Mouse (Mus musculus): ENCODE measurements around the gene Tead3. TPM values are rescaled to one million over a fixed set of nuclear protein-coding genes. Genes with fewer than 3 reads are reported as not detected.

Gene Tead3
- total and polyA plus RNA-seq, 3 experiments = 0.22 to 0.90 (median 0.41) TPM

DNA sequence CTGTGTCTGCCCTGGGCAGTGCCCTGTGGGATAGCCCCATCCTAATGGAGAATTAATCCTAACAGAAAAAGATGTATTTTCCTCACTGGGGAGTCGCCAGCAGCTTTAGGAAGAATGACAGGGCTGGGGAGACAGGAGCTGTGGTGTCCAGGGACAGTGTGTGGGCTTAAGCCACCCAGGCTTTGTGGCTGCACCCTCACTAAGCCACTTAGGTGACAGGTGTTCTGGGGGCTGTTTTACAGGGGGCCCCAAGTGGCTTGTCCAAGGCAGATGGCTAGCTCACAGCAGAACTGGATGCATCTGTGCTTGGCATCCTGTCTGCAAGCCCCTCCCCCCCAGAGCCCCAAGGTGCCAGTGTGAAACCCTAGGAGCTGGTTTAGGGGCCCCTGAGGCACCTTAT, 21.3 kb upstream of the Tead3 start:
- Histone ChIP-seq H3K4me3 (ENCODE audit: low read depth, low read length) (no peak overlapping the region), H3K9me3 (replicated peaks) (no peaks in the 10 kb centered on the region), H3K4me1 (ENCODE audit: insufficient read depth, low read depth, low read length) (peaks cover 30% of the 10 kb centered on the region), H3K27me3 (ENCODE audit: insufficient read depth, low read length) (peaks cover 37% of the 10 kb centered on the region), H3K36me3 (replicated peaks) (no peaks in the 10 kb centered on the region)
- TF ChIP-seq GATA1 (IDR thresholded peaks at IDR 0.05; ENCODE audit: borderline replicate concordance, low read length) (no peak), GATA2 (IDR thresholded peaks at IDR 0.05; ENCODE audit: borderline replicate concordance, low read depth, low read length) (no peak), POLR2AphosphoS5 (IDR thresholded peaks at IDR 0.05; ENCODE audit: insufficient replicate concordance, low read depth, low read length) (no peak), CTCF (IDR thresholded peaks at IDR 0.05; ENCODE audit: low read depth, low read length) (no peak), TAL1 (conservative IDR thresholded peaks at IDR 0.05; ENCODE audit: low read depth, low read length) (no peak)
- DNase-seq (ENCODE audit: low spot score) (no peak), ATAC-seq (ENCODE audit: extremely low read depth, insufficient number of reproducible peaks, low FRiP score, poor library complexity, severe bottlenecking) (no peak)

DNA sequence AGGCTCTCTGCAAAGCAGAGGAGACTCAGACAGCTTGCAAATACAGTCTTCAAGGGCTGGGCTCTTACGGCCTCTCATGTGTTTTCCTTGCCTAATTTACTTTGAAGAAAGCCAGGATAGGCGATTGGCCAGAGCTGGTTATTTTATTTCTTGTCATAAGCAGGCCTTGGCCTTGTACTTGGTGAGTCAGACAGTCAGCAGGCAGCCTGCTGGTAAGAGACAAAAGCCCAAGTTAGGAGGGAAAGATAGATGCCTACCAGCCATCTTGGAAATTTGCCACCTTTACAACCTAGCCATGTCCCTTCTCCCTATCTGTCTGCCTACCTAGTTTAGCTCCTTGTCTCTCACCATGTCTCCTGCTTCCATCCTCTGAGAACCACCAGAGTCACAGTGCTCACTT, 20.7 kb upstream of the Tead3 start:
- Histone ChIP-seq H3K4me3 (ENCODE audit: low read depth, low read length) (no peak overlapping the region), H3K9me3 (replicated peaks) (no peaks in the 10 kb centered on the region), H3K36me3 (replicated peaks) (no peaks in the 10 kb centered on the region), H3K27me3 (ENCODE audit: insufficient read depth, low read length) (peaks cover 34% of the 10 kb centered on the region), H3K4me1 (ENCODE audit: insufficient read depth, low read depth, low read length) (peaks cover 30% of the 10 kb centered on the region)
- no peak for DNase-seq (ENCODE audit: low spot score)
- no peak for ATAC-seq (ENCODE audit: extremely low read depth, insufficient number of reproducible peaks, low FRiP score, poor library complexity, severe bottlenecking)
- TF ChIP-seq GATA2 (IDR thresholded peaks at IDR 0.05; ENCODE audit: borderline replicate concordance, low read depth, low read length) (no peak), TAL1 (conservative IDR thresholded peaks at IDR 0.05; ENCODE audit: low read depth, low read length) (no peak), GATA1 (IDR thresholded peaks at IDR 0.05; ENCODE audit: borderline replicate concordance, low read length) (no peak), POLR2AphosphoS5 (IDR thresholded peaks at IDR 0.05; ENCODE audit: insufficient replicate concordance, low read depth, low read length) (no peak), CTCF (IDR thresholded peaks at IDR 0.05; ENCODE audit: low read depth, low read length) (no peak)

DNA sequence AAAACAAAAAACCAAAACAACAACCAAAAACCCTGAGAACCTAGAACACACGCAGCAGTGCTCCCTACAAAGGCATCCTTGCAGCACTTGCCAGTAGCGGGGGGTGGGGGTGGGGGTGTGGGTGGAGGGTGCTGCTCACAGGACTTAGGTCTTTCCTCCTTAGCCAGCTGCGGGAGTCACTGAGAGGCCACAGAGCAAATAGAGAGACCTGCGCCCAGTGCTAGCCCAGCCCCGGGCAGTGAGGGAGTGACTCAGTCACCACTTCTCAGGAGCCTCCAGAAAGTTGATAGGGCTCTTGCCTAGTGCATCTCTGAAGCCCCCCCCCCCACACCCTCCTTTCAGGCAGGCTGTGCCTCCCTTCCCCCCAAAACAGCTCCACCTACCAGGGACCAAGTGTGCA, 18.4 kb upstream of the Tead3 start:
- ATAC-seq (ENCODE audit: extremely low read depth, insufficient number of reproducible peaks, low FRiP score, poor library complexity, severe bottlenecking) (no peak), DNase-seq (ENCODE audit: low spot score) (no peak)
- TF ChIP-seq TAL1 (conservative IDR thresholded peaks at IDR 0.05; ENCODE audit: low read depth, low read length) (no peak), POLR2AphosphoS5 (IDR thresholded peaks at IDR 0.05; ENCODE audit: insufficient replicate concordance, low read depth, low read length) (no peak), CTCF (IDR thresholded peaks at IDR 0.05; ENCODE audit: low read depth, low read length) (no peak), GATA1 (IDR thresholded peaks at IDR 0.05; ENCODE audit: borderline replicate concordance, low read length) (no peak)
- Histone ChIP-seq H3K4me3 (ENCODE audit: low read depth, low read length) (no peak overlapping the region), H3K4me1 (ENCODE audit: insufficient read depth, low read depth, low read length) (peaks cover 21% of the 10 kb centered on the region), H3K36me3 (replicated peaks) (no peaks in the 10 kb centered on the region), H3K27me3 (ENCODE audit: insufficient read depth, low read length) (peaks cover 38% of the 10 kb centered on the region), H3K9me3 (replicated peaks) (no peaks in the 10 kb centered on the region)

DNA sequence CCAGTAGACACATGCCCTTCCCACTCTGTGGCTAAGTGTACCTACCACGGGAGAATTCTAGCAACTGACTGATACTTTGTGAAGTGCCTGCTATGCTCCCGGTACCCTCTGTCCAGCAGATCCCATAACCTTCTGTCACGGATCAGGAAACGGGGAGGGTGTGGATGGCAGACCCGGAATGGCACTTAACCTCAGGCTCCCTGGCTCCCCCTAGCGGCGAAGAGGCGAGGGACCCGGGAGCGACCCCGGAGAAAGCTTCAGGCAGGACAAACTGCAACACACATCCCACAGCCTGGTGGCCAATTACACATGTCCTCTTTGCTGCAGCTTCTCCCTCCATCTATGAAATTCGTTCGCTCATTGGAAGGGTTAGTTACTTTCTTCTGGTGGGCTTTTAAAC, 17.8 kb upstream of the Tead3 start:
- ATAC-seq (ENCODE audit: extremely low read depth, insufficient number of reproducible peaks, low FRiP score, poor library complexity, severe bottlenecking) = no peak
- Histone ChIP-seq H3K36me3 (replicated peaks) (no peaks in the 10 kb centered on the region), H3K27me3 (ENCODE audit: insufficient read depth, low read length) (peaks cover 41% of the 10 kb centered on the region), H3K9me3 (replicated peaks) (no peaks in the 10 kb centered on the region), H3K4me1 (ENCODE audit: insufficient read depth, low read depth, low read length) (peaks cover 18% of the 10 kb centered on the region), H3K4me3 (ENCODE audit: low read depth, low read length) (no peak overlapping the region; the same call in 1 of the 2 replicates)
- TF ChIP-seq CTCF (IDR thresholded peaks at IDR 0.05; ENCODE audit: low read depth, low read length) = peak; percentile 97
- no peak for TF ChIP-seq GATA1 (IDR thresholded peaks at IDR 0.05; ENCODE audit: borderline replicate concordance, low read length)
- no peak for TF ChIP-seq POLR2AphosphoS5 (IDR thresholded peaks at IDR 0.05; ENCODE audit: insufficient replicate concordance, low read depth, low read length)
- DNase-seq (ENCODE audit: low spot score) = peak; percentile 72

DNA sequence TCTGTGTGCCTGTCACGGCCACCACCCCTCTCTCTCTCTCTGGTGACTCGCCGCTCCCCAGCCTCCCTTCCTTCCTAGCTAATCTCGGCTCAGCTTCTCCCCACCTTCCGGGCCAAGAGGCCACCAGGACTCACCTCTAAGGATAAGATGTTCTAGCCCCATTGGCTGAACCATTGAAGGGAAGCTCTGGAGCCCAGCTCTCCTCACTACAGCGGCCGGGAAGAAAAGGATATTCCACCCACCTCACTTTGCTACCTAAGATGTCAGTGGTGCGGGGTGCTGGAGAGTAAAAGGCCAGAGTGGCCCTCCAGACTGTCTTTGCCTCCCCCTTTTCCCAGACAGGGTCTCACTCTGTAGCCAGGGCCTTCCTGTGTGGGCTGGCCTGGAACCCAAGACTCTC, 14.5 kb upstream of the Tead3 start, which contains the start of gene Tulp1:
Gene Tulp1 (minus strand): TSS at position 101 of the 400 bp plus-strand sequence.
- Histone ChIP-seq H3K27me3 (ENCODE audit: insufficient read depth, low read length) (peaks cover 63% of the 10 kb centered on the region), H3K36me3 (replicated peaks) (no peaks in the 10 kb centered on the region), H3K4me3 (ENCODE audit: low read depth, low read length) (no peak within 1 kb of the TSS), H3K9me3 (replicated peaks) (no peaks in the 10 kb centered on the region), H3K4me1 (ENCODE audit: insufficient read depth, low read depth, low read length) (peaks cover 24% of the 10 kb centered on the region)
- TF ChIP-seq CTCF (IDR thresholded peaks at IDR 0.05; ENCODE audit: low read depth, low read length) = no peak
- no peak for TF ChIP-seq GATA1 (IDR thresholded peaks at IDR 0.05; ENCODE audit: borderline replicate concordance, low read length)
- no peak for TF ChIP-seq POLR2AphosphoS5 (IDR thresholded peaks at IDR 0.05; ENCODE audit: insufficient replicate concordance, low read depth, low read length)
- no peak for TF ChIP-seq GATA2 (IDR thresholded peaks at IDR 0.05; ENCODE audit: borderline replicate concordance, low read depth, low read length)
- no peak for TF ChIP-seq TAL1 (conservative IDR thresholded peaks at IDR 0.05; ENCODE audit: low read depth, low read length)
- DNase-seq (ENCODE audit: low spot score) (no peak), ATAC-seq (ENCODE audit: extremely low read depth, insufficient number of reproducible peaks, low FRiP score, poor library complexity, severe bottlenecking) (no peak)

DNA sequence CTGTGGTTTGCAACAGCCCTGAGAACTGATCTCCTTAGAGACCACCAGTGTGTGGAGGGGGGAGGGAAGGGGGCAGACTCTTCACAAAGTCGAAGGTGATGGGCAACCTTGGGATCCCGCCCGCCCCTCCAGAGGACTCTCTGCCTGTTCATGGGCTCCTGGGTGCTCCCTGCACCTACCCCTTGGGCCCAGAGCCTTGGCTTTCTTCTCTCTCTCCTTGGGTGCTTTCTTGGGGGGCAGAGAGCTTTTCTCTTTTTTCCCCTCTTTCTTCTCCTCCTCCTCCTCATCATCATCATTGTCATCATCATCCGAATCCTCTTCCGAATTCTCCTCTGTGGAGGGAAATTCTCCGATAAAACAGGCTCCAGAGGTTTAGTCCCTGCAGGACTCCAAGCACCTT, 12.9 kb upstream of the Tead3 start:
- H3K27me3 ChIP-seq (ENCODE audit: insufficient read depth, low read length) = peaks cover 73% of the 10 kb centered on the region

More for the DNA sequence above, 12.9 kb upstream of the Tead3 start:
- TF ChIP-seq POLR2AphosphoS5 (IDR thresholded peaks at IDR 0.05; ENCODE audit: insufficient replicate concordance, low read depth, low read length) = no peak
- no peak for TF ChIP-seq GATA2 (IDR thresholded peaks at IDR 0.05; ENCODE audit: borderline replicate concordance, low read depth, low read length)
- no peak for TF ChIP-seq TAL1 (conservative IDR thresholded peaks at IDR 0.05; ENCODE audit: low read depth, low read length)
- ATAC-seq (ENCODE audit: extremely low read depth, insufficient number of reproducible peaks, low FRiP score, poor library complexity, severe bottlenecking) (no peak), DNase-seq (ENCODE audit: low spot score) (no peak)
- H3K4me3 ChIP-seq (ENCODE audit: low read depth, low read length) = no peak overlapping the region
- H3K9me3 ChIP-seq (replicated peaks) = no peaks in the 10 kb centered on the region
- H3K4me1 ChIP-seq (ENCODE audit: insufficient read depth, low read depth, low read length) = peaks cover 18% of the 10 kb centered on the region
- no peaks in the 10 kb centered on the region for H3K36me3 ChIP-seq (replicated peaks)
